Mouse (Mus musculus): ENCODE measurements around the gene Ccdc148. TPM values are rescaled to one million over a fixed set of nuclear protein-coding genes. Genes with fewer than 3 reads are reported as not detected.

The Ccdc148 gene
- polyA plus RNA-seq, 1 experiment: not detected

- Histone ChIP-seq H3K4me3 (ENCODE audit: insufficient read depth, low read depth, low read length) (no peak overlapping the region), H3K4me1 (ENCODE audit: control insufficient read depth, insufficient read depth, insufficient read length, low read length) (no peaks in the 10 kb centered on the region), H3K27ac (replicated peaks; ENCODE audit: low read depth, low read length) (no peak overlapping the region)
These were observed 204.1 kb downstream of the Ccdc148 start for GRCm38 (mm10) chr2:58956351-58956750.

- Histone ChIP-seq H3K27ac (replicated peaks; ENCODE audit: low read depth, low read length) (no peak overlapping the region), H3K4me3 (ENCODE audit: insufficient read depth, low read depth, low read length) (no peak overlapping the region), H3K4me1 (ENCODE audit: control insufficient read depth, insufficient read depth, insufficient read length, low read length) (no peaks in the 10 kb centered on the region)
These were observed 208.4 kb downstream of the Ccdc148 start for GRCm38 (mm10) chr2:58952101-58952500.

GRCm38 (mm10) chr2:58948796-58949195 is 211.7 kb downstream of the Ccdc148 start:
- Histone ChIP-seq H3K4me3 (ENCODE audit: insufficient read depth, low read depth, low read length) (no peak overlapping the region), H3K27ac (replicated peaks; ENCODE audit: low read depth, low read length) (no peak overlapping the region), H3K4me1 (ENCODE audit: control insufficient read depth, insufficient read depth, insufficient read length, low read length) (no peaks in the 10 kb centered on the region)

- Histone ChIP-seq H3K4me1 (ENCODE audit: control insufficient read depth, insufficient read depth, insufficient read length, low read length) (no peaks in the 10 kb centered on the region), H3K27ac (replicated peaks; ENCODE audit: low read depth, low read length) (no peak overlapping the region), H3K4me3 (ENCODE audit: insufficient read depth, low read depth, low read length) (no peak overlapping the region)
These were observed 219.1 kb downstream of the Ccdc148 start for GRCm38 (mm10) chr2:58941361-58941760.

- no peak overlapping the region for H3K4me3 ChIP-seq (ENCODE audit: insufficient read depth, low read depth, low read length)
- H3K27ac ChIP-seq (replicated peaks; ENCODE audit: low read depth, low read length): no peak overlapping the region
- H3K4me1 ChIP-seq (ENCODE audit: control insufficient read depth, insufficient read depth, insufficient read length, low read length): no peaks in the 10 kb centered on the region
These were observed 234.9 kb downstream of the Ccdc148 start for GRCm38 (mm10) chr2:58925551-58925950.

- Histone ChIP-seq H3K27ac (replicated peaks; ENCODE audit: low read depth, low read length) (no peak overlapping the region), H3K4me3 (ENCODE audit: insufficient read depth, low read depth, low read length) (no peak overlapping the region), H3K4me1 (ENCODE audit: control insufficient read depth, insufficient read depth, insufficient read length, low read length) (no peaks in the 10 kb centered on the region)
These were observed 242.1 kb downstream of the Ccdc148 start for GRCm38 (mm10) chr2:58918351-58918750.

GRCm38 (mm10) chr2:58912339-58912738 is 248.1 kb downstream of the Ccdc148 start:
- Histone ChIP-seq H3K4me1 (ENCODE audit: control insufficient read depth, insufficient read depth, insufficient read length, low read length) (no peaks in the 10 kb centered on the region), H3K4me3 (ENCODE audit: insufficient read depth, low read depth, low read length) (no peak overlapping the region), H3K27ac (replicated peaks; ENCODE audit: low read depth, low read length) (no peak overlapping the region)

GRCm38 (mm10) chr2:58906814-58907516 is 253.5 kb downstream of the Ccdc148 start:
- H3K4me3 ChIP-seq (ENCODE audit: insufficient read depth, low read depth, low read length): peak overlapping the region; percentile 13; the same call in 1 of the 2 replicates
- H3K27ac ChIP-seq (replicated peaks; ENCODE audit: low read depth, low read length): no peak overlapping the region
- no peaks in the 10 kb centered on the region; the same call in 1 of the 2 replicates for H3K4me1 ChIP-seq (ENCODE audit: control insufficient read depth, insufficient read depth, insufficient read length, low read length)

GRCm38 (mm10) chr2:58905057-58905456 is 255.4 kb downstream of the Ccdc148 start:
- no peak overlapping the region for H3K4me3 ChIP-seq (ENCODE audit: insufficient read depth, low read depth, low read length)
- no peak overlapping the region for H3K27ac ChIP-seq (replicated peaks; ENCODE audit: low read depth, low read length)
- no peaks in the 10 kb centered on the region; the same call in 1 of the 2 replicates for H3K4me1 ChIP-seq (ENCODE audit: control insufficient read depth, insufficient read depth, insufficient read length, low read length)

GRCm38 (mm10) chr2:58879876-58880275 is 280.6 kb downstream of the Ccdc148 start:
- Histone ChIP-seq H3K27ac (replicated peaks; ENCODE audit: low read depth, low read length) (no peak overlapping the region), H3K4me1 (ENCODE audit: control insufficient read depth, insufficient read depth, insufficient read length, low read length) (no peaks in the 10 kb centered on the region), H3K4me3 (ENCODE audit: insufficient read depth, low read depth, low read length) (no peak overlapping the region)

- H3K27ac ChIP-seq (replicated peaks; ENCODE audit: low read depth, low read length): no peak within 1 kb of the TSS
- no peak within 1 kb of the TSS for H3K4me3 ChIP-seq (ENCODE audit: insufficient read depth, low read depth, low read length)
- no peaks in the 10 kb centered on the region for H3K4me1 ChIP-seq (ENCODE audit: control insufficient read depth, insufficient read depth, insufficient read length, low read length)
These were observed 301.3 kb downstream of the Ccdc148 start, which contains the start of gene Gm11099 for GRCm38 (mm10) chr2:58859134-58859533. Gene Gm11099 (plus strand): TSS chr2:58859434.

GRCm38 (mm10) chr2:58844499-58844898 is 316.0 kb downstream of the Ccdc148 start:
- H3K4me1 ChIP-seq (ENCODE audit: control insufficient read depth, insufficient read depth, insufficient read length, low read length): no peaks in the 10 kb centered on the region
- H3K27ac ChIP-seq (replicated peaks; ENCODE audit: low read depth, low read length): no peak overlapping the region
- no peak overlapping the region for H3K4me3 ChIP-seq (ENCODE audit: insufficient read depth, low read depth, low read length)

GRCm38 (mm10) chr2:58842443-58842842 is 318.0 kb downstream of the Ccdc148 start:
- H3K4me1 ChIP-seq (ENCODE audit: control insufficient read depth, insufficient read depth, insufficient read length, low read length): no peaks in the 10 kb centered on the region
- H3K4me3 ChIP-seq (ENCODE audit: insufficient read depth, low read depth, low read length): no peak overlapping the region

GRCm38 (mm10) chr2:58841021-58841420 is 319.5 kb downstream of the Ccdc148 start:
- no peaks in the 10 kb centered on the region for H3K4me1 ChIP-seq (ENCODE audit: control insufficient read depth, insufficient read depth, insufficient read length, low read length)
- H3K4me3 ChIP-seq (ENCODE audit: insufficient read depth, low read depth, low read length): no peak overlapping the region
- no peak overlapping the region for H3K27ac ChIP-seq (replicated peaks; ENCODE audit: low read depth, low read length)

More at GRCm38 (mm10) chr2:58842443-58842842, 318.0 kb downstream of the Ccdc148 start:
- no peak overlapping the region for H3K27ac ChIP-seq (replicated peaks; ENCODE audit: low read depth, low read length)

GRCm38 (mm10) chr2:58832253-58832980 is 328.1 kb downstream of the Ccdc148 start:
- Histone ChIP-seq H3K4me1 (ENCODE audit: control insufficient read depth, insufficient read depth, insufficient read length, low read length) (no peaks in the 10 kb centered on the region), H3K27ac (replicated peaks; ENCODE audit: low read depth, low read length) (no peak overlapping the region), H3K4me3 (ENCODE audit: insufficient read depth, low read depth, low read length) (no peak overlapping the region)

Measured in brown adipose tissue, adult 24 weeks (tissue).